Mouse (Mus musculus) brain, embryonic 14.5 days (tissue): ENCODE measurements around the gene Plxna4.

Experiments used
- CTCF ChIP-seq: fragments of 200-500 bp; IDR thresholded peaks from 2 replicates; pipeline ENCODE4 v1.5.1; 2012; ENCODE audit warnings: inconsistent platforms, mild to moderate bottlenecking, moderate library complexity, borderline replicate concordance; ENCODE audit not compliant: insufficient read depth, insufficient read length; ENCODE audit errors: extremely low read depth
- POLR2A ChIP-seq: fragments of 200-500 bp; IDR thresholded peaks from 2 replicates; pipeline ENCODE4 v1.6.1; 2012; ENCODE audit warnings: mild to moderate bottlenecking, inconsistent platforms, borderline replicate concordance; ENCODE audit not compliant: poor library complexity, insufficient read depth, insufficient read length, severe bottlenecking; ENCODE audit errors: extremely low read depth

- TF ChIP-seq CTCF (no peak), POLR2A (no peak)
Observed at GRCm38 (mm10) chr6:32460400-32460799, 127.6 kb downstream of the Plxna4 start.
